Mouse (Mus musculus) limb, embryonic 10.5 days (tissue): Measurements from ENCODE around the gene 7420426K07Rik. TPM values are rescaled to one million over a fixed set of nuclear protein-coding genes. Genes with fewer than 3 reads are reported as not detected.
A peak's percentile ranks its signal among the peaks of the same experiment; 100 is the strongest.

Experiments
- DNase-seq: peaks from one replicate; pipeline ENCODE4 v3.0.0-alpha.2; 2017; ENCODE audit warnings: low spot score
- H3K27ac ChIP-seq: fragments of 300-500 bp; sonication (generic); 2 replicates; pipeline ENCODE4 v1.5.1; 2016; ENCODE audit warnings: mild to moderate bottlenecking
- H3K27me3 ChIP-seq: fragments of 300-500 bp; sonication (generic); 2 replicates; pipeline ENCODE4 v1.6.1; 2016; ENCODE audit warnings: low read depth, mild to moderate bottlenecking; ENCODE audit not compliant: poor library complexity, severe bottlenecking
- H3K36me3 ChIP-seq: fragments of 300-500 bp; sonication (generic); 2 replicates; pipeline ENCODE4 v1.6.1; 2016; ENCODE audit warnings: mild to moderate bottlenecking, moderate library complexity
- H3K4me1 ChIP-seq: fragments of 300-500 bp; sonication (generic); 2 replicates; pipeline ENCODE4 v1.6.1; 2016
- H3K4me3 ChIP-seq: fragments of 300-500 bp; sonication (generic); 2 replicates; pipeline ENCODE4 v1.5.1; 2016; ENCODE audit warnings: mild to moderate bottlenecking, moderate library complexity
- H3K9me3 ChIP-seq: fragments of 300-500 bp; sonication (generic); replicated peaks from 2 replicates; pipeline ENCODE4 v1.6.1; 2016; ENCODE audit warnings: mild to moderate bottlenecking
- WGBS: fragments of 180-500 bp; shearing (Covaris S2); methylation state at CpG from one replicate; pipeline ENCODE4 v1.1.7; 2016; 5-methylcytosine and 5-hydroxymethylcytosine counted together
- polyA plus RNA-seq: library from polyadenylated mRNA; unstranded; fragments of >200 nt; fragmentation: Nextera tagmentation; extraction: Ambion mirVana; gene quantifications from 2 replicates; pipeline ENCODE4 v1.2.1, GENCODE M21; 2016

7420426K07Rik gene
- polyA plus RNA-seq, 1 experiment from 2014 or later = not detected

DNA sequence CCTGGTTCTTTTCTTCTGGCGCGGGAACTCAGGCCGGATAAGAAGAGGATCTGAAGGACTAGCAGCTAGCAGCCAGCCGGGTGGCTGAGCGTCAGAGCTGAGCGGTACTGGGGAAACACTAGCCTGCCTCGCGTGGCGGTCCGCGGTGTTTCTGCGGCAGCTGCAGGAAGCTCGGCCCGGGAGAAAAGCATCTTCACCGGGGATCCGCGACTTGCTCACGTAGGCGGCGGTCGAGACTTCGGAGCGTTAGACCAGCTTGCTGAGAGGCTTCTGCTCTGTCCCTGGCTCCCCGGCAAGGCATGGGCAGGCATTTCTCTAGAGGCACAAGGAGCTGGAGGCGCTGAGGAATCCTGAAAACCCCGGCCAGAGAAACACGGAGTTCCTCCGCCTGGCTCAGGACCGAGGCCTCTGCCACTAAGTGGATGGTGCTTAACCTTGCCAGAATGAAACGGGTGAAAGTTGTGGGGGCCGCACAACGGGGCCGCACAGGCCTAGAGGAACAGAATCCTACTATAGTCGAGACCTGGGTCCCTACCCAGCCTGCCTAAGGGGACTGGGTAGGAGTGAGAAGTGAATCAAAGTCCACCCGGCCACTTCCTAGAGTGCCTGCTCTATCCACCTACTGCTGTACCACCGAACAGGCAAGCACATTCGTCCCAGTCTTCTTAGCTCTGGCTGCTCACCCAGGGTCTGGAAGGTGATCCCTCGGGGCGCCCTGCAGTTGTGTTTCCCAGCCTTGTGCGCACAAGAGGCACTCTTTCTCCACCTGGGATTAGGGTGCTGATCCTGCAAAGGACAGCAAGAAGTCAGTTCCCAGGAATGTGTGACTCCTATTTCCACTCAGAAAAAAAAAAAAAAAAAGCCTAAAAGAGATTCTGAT is 49.5 kb downstream of the 7420426K07Rik start:
- DNase-seq = peak; percentile 71
- Histone ChIP-seq H3K36me3 (no peaks in the 10 kb centered on the region), H3K9me3 (no peaks in the 10 kb centered on the region), H3K4me1 (peaks cover 34% of the 10 kb centered on the region), H3K4me3 (peak overlapping the region; percentile 31), H3K27me3 (peaks cover 89% of the 10 kb centered on the region), H3K27ac (no peak overlapping the region)
- WGBS = under 1% methylated on average over 40 of the region's 40 CpGs

DNA sequence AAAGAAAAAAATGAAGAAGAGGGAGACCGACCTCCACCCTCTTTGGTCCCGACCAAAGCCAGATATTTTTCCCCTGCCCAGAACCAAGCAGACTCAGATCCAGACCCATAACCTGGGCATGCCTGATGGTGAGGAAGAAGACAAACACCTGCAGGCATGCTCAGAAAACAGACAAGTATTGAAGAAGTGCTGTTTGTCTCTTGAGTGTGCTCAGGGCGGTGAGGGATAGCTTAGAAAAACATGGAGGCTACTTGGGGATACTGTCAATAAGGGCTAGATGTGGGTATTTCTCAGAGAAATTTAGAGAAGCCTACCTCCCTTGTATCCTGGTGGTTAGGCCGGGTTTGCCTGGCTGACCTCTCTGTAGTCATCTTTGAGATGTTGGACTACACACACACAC is 50.4 kb downstream of the 7420426K07Rik start:
- H3K4me3 ChIP-seq = no peak overlapping the region
- 3% methylated on average over 4 of the region's 4 CpGs for WGBS

DNA sequence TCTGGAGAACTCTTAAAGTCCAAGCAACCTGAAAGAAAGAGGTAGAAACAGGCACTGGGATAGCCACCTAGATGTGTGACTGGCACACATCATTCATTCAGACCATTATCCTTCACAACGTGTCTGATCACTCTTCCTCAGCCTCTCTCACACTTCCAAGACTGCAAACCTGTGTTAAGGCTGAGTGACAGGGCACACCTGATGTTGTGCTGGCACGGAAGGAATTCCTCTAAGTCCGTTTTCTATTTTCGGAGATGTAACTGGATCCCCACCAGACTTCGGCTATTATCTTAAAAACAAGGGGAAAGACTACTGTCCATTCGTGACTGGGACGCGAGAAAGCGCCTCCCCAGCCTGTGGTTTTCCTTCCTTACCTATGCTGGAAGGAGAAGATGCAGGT is 50.9 kb downstream of the 7420426K07Rik start:
- no peaks in the 10 kb centered on the region for H3K36me3 ChIP-seq
- no peaks in the 10 kb centered on the region for H3K9me3 ChIP-seq
- no peak overlapping the region for H3K4me3 ChIP-seq
- peaks cover 34% of the 10 kb centered on the region for H3K4me1 ChIP-seq
- 2% methylated on average over 9 of the region's 9 CpGs for WGBS
- DNase-seq = no peak
- H3K27ac ChIP-seq = no peak overlapping the region
- H3K27me3 ChIP-seq = peaks cover 95% of the 10 kb centered on the region

More for the DNA sequence above, 50.4 kb downstream of the 7420426K07Rik start:
- no peaks in the 10 kb centered on the region for H3K9me3 ChIP-seq
- DNase-seq = no peak
- H3K27me3 ChIP-seq = peaks cover 94% of the 10 kb centered on the region
- H3K27ac ChIP-seq = no peak overlapping the region
- H3K4me1 ChIP-seq = peaks cover 34% of the 10 kb centered on the region
- H3K36me3 ChIP-seq = no peaks in the 10 kb centered on the region

Other genes starting within 250 kb of the 7420426K07Rik start
- gene Prr23a1, start 60.6 kb upstream of the 7420426K07Rik start, polyA plus RNA-seq = not detected in 2 replicates
- gene Prr23a2, start 46.6 kb upstream of the 7420426K07Rik start, polyA plus RNA-seq = not detected in 2 replicates
- gene Prr23a3, start 38.4 kb upstream of the 7420426K07Rik start, polyA plus RNA-seq = 0.10 and 0.31 TPM in 2 replicates
- not detected in 2 replicates for gene Foxl2, start 52.2 kb downstream of the 7420426K07Rik start, polyA plus RNA-seq
- gene Faim, start 83.3 kb downstream of the 7420426K07Rik start, polyA plus RNA-seq = 54.4 and 57.3 TPM in 2 replicates
- gene Gm1123, start 132.6 kb downstream of the 7420426K07Rik start, polyA plus RNA-seq = not detected in 2 replicates
- 0.78 and 1.1 TPM in 2 replicates for gene Pik3cb, start 237.5 kb downstream of the 7420426K07Rik start, polyA plus RNA-seq